Mouse (Mus musculus) cortical plate, adult 2 months (tissue): ENCODE data around the gene Mgat1. TPM values are rescaled to one million over a fixed set of nuclear protein-coding genes. Genes with fewer than 3 reads are reported as not detected.

Experiments used
- H3K27ac ChIP-seq: fragments of 200-500 bp; 2 replicates; pipeline ENCODE4 v1.5.1; 2012; ENCODE audit warnings: low read length, control low read depth, inconsistent platforms; ENCODE audit not compliant: insufficient read depth
- H3K4me1 ChIP-seq: fragments of 200-500 bp; 2 replicates; pipeline ENCODE4 v1.6.1; 2011; ENCODE audit warnings: low read length; ENCODE audit not compliant: control insufficient read depth, insufficient read depth
- H3K4me3 ChIP-seq: fragments of 200-500 bp; 2 replicates; pipeline ENCODE4 v1.5.1; 2011; ENCODE audit warnings: mild to moderate bottlenecking, low read length, control low read depth; ENCODE audit not compliant: insufficient read depth
- CTCF ChIP-seq: fragments of 200-500 bp; IDR thresholded peaks from 2 replicates; pipeline ENCODE4 v1.5.1; 2011; ENCODE audit warnings: mild to moderate bottlenecking, control low read depth, low read length; ENCODE audit not compliant: insufficient read depth; ENCODE audit errors: extremely low read depth
- POLR2A ChIP-seq: fragments of 200-500 bp; IDR thresholded peaks from 2 replicates; pipeline ENCODE4 v1.6.1; 2011; ENCODE audit warnings: mild to moderate bottlenecking, low read length, control low read depth; ENCODE audit not compliant: insufficient read depth; ENCODE audit errors: extremely low read depth
- polyA plus RNA-seq: library from polyadenylated mRNA; depleted of rRNA; stranded (reverse); fragments of >200 nt; gene quantifications from 2 replicates; pipeline ENCODE4 v1.2.3, GENCODE M21; 2012

Gene Mgat1
- polyA plus RNA-seq, 1 experiment: 68.1 TPM

DNA sequence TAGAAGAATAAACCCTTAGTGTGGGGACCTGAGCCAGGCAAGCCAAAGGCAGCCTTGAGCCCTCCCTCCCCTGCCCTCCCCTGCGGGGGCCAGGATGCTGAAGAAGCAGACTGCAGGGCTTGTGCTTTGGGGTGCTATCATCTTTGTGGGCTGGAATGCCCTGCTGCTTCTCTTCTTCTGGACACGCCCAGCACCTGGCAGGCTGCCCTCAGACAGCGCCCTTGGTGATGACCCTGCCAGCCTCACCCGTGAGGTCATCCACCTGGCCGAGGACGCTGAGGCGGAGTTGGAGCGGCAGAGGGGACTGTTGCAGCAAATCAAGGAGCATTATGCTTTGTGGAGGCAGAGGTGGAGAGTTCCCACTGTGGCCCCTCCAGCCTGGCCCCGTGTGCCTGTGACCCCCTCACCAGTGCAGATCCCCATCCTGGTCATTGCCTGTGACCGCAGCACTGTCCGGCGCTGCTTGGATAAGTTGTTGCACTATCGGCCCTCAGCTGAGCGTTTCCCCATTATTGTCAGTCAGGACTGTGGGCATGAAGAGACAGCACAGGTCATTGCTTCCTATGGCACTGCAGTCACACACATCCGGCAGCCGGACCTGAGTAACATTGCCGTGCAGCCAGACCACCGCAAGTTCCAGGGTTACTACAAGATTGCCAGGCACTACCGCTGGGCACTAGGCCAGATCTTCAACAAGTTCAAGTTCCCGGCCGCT, 16.8 kb downstream of the Mgat1 start:
- Histone ChIP-seq H3K4me1 (no peaks in the 10 kb centered on the region), H3K4me3 (no peak overlapping the region), H3K27ac (no peak overlapping the region)
- TF ChIP-seq CTCF (no peak), POLR2A (no peak)

DNA sequence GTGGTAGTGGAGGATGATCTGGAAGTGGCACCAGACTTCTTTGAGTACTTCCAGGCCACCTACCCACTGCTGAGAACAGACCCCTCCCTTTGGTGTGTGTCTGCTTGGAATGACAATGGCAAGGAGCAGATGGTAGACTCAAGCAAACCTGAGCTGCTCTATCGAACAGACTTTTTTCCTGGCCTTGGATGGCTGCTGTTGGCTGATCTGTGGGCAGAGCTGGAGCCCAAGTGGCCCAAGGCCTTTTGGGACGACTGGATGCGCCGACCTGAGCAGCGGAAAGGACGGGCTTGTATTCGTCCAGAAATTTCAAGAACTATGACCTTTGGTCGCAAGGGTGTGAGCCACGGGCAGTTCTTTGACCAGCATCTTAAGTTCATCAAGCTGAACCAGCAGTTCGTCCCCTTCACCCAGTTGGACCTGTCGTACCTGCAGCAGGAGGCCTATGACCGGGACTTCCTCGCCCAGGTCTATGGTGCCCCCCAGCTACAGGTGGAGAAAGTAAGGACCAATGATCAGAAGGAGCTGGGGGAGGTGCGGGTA, 17.4 kb downstream of the Mgat1 start:
- Histone ChIP-seq H3K27ac (no peak overlapping the region), H3K4me1 (no peaks in the 10 kb centered on the region)
- no peak for TF ChIP-seq POLR2A
- no peak for TF ChIP-seq CTCF

DNA sequence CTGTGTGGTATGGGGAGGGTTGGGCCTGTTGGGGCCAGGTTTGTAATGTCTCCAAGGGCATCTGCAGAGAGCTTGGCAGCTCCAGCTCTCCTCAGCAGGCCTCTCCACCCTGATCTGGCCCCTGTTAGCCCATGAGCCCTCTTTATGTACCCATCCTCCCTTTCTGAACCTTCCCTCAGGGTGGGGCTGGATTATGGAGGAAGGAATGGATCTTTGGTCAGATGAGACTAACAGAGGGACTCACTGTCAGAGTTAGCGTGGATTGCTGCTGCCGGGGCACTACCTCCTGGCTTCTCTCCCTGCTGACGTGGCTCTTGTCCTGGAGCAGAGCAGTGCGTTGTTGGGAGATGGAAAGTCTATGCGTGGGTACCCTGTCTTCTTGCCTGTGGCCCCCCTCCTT, 18.3 kb downstream of the Mgat1 start:
- TF ChIP-seq CTCF (no peak), POLR2A (no peak)
- no peak overlapping the region for H3K4me3 ChIP-seq
- no peaks in the 10 kb centered on the region for H3K4me1 ChIP-seq
- H3K27ac ChIP-seq: no peak overlapping the region

More for the DNA sequence above, 17.4 kb downstream of the Mgat1 start:
- H3K4me3 ChIP-seq: no peak overlapping the region

DNA sequence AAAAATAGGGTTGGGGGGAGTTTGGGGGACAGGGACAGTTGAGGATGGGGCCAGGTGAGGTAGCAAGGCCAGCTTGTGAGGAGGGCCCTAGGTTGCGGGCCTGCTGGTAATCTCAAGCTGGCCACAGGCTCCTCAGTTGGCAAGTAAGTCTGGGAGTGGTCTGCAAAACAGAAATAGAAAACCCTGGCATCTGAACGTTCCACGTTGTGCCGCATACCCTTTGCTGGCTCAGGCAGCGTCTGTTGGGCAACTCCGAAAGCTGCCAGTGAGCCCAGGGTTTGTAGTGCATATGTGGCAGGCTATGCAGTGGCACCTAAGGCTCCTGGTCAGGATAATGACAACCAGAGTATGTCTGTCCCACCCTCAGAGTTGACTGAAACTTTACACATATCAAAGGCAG, 19.2 kb downstream of the Mgat1 start:
- TF ChIP-seq POLR2A (no peak), CTCF (no peak)
- Histone ChIP-seq H3K27ac (no peak overlapping the region), H3K4me1 (no peaks in the 10 kb centered on the region), H3K4me3 (no peak overlapping the region)

DNA sequence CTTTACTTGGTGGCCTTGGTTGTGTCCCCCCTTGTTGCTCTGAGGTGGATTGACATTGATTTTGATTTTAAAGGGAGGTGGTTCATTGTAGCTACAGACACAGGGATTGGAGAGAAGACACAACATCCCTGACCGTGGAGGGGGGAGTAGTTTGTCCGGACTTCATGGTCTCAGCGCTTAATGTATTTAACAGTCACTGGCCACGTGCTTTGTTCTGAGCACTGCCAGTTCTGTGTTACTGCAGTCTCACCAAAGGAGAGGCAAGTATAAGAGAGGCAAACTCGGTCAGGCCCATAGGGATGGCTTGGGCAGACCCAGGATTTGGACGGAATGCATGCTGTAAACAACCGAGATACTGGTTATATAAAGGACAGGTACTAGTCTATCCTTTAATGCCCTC, 20.1 kb downstream of the Mgat1 start:
- Histone ChIP-seq H3K27ac (no peak overlapping the region), H3K4me1 (no peaks in the 10 kb centered on the region), H3K4me3 (no peak overlapping the region)
- TF ChIP-seq CTCF (no peak), POLR2A (no peak)

DNA sequence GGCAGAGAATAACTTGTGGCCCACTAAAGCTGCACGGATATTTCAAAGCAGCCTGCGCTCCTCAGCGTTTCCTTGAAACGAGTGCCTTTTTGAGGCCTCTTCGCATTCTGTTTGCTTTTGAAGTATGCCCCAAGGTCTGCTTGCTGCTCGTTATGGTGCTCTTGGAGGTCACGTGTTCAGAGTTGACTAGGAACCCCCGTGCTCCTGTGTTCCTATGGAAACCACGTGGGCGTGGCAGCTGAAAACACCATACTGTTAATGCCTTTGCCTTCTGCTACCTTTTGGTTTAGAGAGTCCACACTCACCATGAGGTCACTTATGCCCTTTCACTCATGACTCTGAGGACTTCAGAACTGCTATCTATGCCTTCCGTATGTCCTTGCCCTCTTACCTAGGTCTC, 20.6 kb downstream of the Mgat1 start:
- H3K27ac ChIP-seq: no peak overlapping the region
- H3K4me1 ChIP-seq: no peaks in the 10 kb centered on the region
- TF ChIP-seq CTCF: no peak
- no peak for TF ChIP-seq POLR2A
- H3K4me3 ChIP-seq: no peak overlapping the region

DNA sequence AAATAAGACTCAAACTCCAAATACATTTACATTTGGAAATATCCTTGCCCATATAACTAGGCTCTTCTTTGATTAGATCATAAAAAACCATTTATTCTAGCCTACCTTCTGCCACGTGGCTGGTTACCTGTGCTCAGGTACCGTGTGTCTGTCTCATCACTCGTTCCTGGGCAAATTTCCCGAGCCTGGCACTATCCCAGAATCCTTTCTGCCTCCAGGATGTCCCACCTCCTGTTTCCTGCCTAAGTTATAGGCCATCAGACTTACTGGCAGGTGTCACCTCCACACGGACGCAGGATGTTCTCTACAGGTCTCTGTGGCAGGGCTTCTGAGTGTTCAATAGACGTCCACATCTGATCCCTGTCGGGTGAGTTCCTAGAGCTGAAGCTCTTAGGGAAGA, 21.1 kb downstream of the Mgat1 start:
- no peak overlapping the region for H3K27ac ChIP-seq
- TF ChIP-seq CTCF: no peak
- no peak for TF ChIP-seq POLR2A

DNA sequence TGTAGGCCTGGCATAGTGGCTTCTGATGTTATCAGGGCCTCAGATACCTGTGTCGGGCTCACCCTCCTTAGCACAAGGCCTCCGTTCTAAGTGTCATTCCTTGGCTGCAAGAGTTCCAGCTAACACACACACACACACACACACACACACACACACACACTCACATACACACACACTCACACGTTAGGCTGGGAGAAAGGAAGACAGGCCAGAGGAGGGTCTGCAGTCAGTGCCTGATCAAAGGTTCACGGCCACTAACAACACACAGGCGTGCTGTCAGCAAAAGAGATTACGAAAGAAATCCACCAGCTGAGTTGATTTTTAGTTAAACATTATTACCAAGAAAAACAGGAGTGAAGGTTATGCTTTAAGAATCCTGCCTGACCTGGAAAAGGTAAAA, 22.7 kb downstream of the Mgat1 start:
- H3K4me1 ChIP-seq: no peaks in the 10 kb centered on the region
- TF ChIP-seq POLR2A (no peak), CTCF (no peak)
- no peak overlapping the region for H3K27ac ChIP-seq
- H3K4me3 ChIP-seq: no peak overlapping the region

More for the DNA sequence above, 21.1 kb downstream of the Mgat1 start:
- Histone ChIP-seq H3K4me1 (no peaks in the 10 kb centered on the region), H3K4me3 (no peak overlapping the region)

DNA sequence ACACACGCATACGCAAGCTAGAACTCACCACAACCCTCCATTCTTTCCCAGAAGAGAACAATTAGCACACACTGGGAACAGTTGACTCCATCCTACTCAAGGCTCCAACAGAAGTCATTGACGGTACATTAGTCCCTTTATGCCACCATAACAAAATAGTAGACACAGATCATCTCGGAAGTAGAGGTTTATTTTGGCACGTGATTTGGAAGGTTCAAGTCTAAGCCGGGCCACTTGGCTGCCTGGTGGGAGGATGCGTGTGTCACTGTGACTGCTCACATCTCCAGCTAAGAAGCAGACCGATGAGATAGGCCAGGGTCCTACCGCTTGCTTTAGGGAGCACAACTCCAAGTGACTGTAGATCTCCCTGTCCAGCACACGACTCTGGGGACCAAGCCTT, 23.3 kb downstream of the Mgat1 start:
- Histone ChIP-seq H3K27ac (no peak overlapping the region), H3K4me1 (no peaks in the 10 kb centered on the region), H3K4me3 (no peak overlapping the region)
- TF ChIP-seq POLR2A (no peak), CTCF (no peak)

DNA sequence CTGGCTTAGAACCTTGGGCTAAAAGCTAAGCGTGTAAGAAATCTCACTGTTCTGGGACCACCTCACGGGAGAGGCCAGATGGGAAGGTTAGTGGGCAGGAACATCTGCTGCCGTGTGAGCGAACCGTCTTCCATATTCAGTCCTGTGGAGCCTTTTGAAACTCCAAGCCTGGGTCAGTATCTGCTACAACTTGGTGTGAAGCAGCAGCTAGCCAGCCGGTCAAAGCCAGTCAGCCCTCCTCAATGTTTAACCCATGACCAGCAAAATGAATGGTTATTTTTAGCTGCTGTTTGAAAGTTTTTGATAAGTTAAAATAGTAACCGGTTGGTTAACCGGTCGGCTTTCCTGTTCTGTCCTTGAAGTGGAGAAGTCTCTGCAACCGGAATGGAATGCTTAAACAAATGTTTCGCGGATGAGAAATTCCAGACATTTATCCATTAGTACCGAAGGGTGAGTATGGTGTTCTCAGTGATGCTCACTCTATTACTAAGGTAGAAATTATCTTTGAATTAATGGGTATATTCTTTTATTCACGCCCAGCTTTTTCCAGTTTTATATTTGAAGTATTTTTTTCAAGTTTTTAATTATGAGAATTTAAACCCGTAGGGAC, 24.1 kb downstream of the Mgat1 start:
- Histone ChIP-seq H3K4me3 (no peak overlapping the region), H3K4me1 (no peaks in the 10 kb centered on the region), H3K27ac (no peak overlapping the region)
- no peak for TF ChIP-seq CTCF
- no peak for TF ChIP-seq POLR2A
